Mouse (Mus musculus) heart, embryonic 15.5 days (tissue): Measurements from ENCODE around the gene AI597479. TPM values are rescaled to one million over a fixed set of nuclear protein-coding genes. Genes with fewer than 3 reads are reported as not detected.

Experiments
- ATAC-seq: fragments of 200-750 bp; cut with Nextera tagmentation; replicated peaks from 2 replicates; pipeline ENCODE4 v1.8.0; 2017; ENCODE audit warnings: low read depth, moderate TSS enrichment; ENCODE audit not compliant: insufficient number of reproducible peaks, insufficient read depth, low FRiP score
- H3K27ac ChIP-seq: fragments of 300-500 bp; sonication (generic); 2 replicates; pipeline ENCODE4 v1.5.1; 2015; ENCODE audit warnings: mild to moderate bottlenecking, inconsistent platforms
- H3K27me3 ChIP-seq: fragments of 300-500 bp; sonication (generic); 2 replicates; pipeline ENCODE4 v1.6.1; 2015; ENCODE audit warnings: inconsistent platforms
- H3K36me3 ChIP-seq: fragments of 300-500 bp; sonication (generic); 2 replicates; pipeline ENCODE4 v1.6.1; 2015; ENCODE audit warnings: mild to moderate bottlenecking, inconsistent platforms
- H3K4me1 ChIP-seq: fragments of 300-500 bp; sonication (generic); replicated peaks from 2 replicates; pipeline ENCODE4 v1.6.1; 2015; ENCODE audit warnings: inconsistent platforms
- H3K4me2 ChIP-seq: fragments of 300-500 bp; sonication (generic); 2 replicates; pipeline ENCODE4 v1.6.1; 2015; ENCODE audit warnings: inconsistent platforms, mild to moderate bottlenecking, moderate library complexity
- H3K4me3 ChIP-seq: fragments of 300-500 bp; sonication (generic); 2 replicates; pipeline ENCODE4 v1.5.1; 2015; ENCODE audit warnings: mild to moderate bottlenecking, inconsistent platforms
- H3K9ac ChIP-seq: fragments of 300-500 bp; sonication (generic); 2 replicates; pipeline ENCODE4 v1.6.1; 2015; ENCODE audit warnings: mild to moderate bottlenecking, inconsistent platforms
- H3K9me3 ChIP-seq: fragments of 300-500 bp; sonication (generic); replicated peaks from 2 replicates; pipeline ENCODE4 v1.6.1; 2016; ENCODE audit warnings: inconsistent platforms
- WGBS: fragments of 180-500 bp; shearing (Covaris S2); methylation state at CpG from one replicate; pipeline ENCODE4 v1.1.7; 2015; ENCODE audit warnings: mixed read lengths; 5-methylcytosine and 5-hydroxymethylcytosine counted together
- polyA plus RNA-seq: library from polyadenylated mRNA; unstranded; fragments of >200 nt; fragmentation: Nextera tagmentation; extraction: Ambion mirVana; gene quantifications from 2 replicates; pipeline ENCODE4 v1.2.1, GENCODE M21; 2015

Gene AI597479
- polyA plus RNA-seq, 1 experiment from 2014 or later = 20.0 TPM

DNA sequence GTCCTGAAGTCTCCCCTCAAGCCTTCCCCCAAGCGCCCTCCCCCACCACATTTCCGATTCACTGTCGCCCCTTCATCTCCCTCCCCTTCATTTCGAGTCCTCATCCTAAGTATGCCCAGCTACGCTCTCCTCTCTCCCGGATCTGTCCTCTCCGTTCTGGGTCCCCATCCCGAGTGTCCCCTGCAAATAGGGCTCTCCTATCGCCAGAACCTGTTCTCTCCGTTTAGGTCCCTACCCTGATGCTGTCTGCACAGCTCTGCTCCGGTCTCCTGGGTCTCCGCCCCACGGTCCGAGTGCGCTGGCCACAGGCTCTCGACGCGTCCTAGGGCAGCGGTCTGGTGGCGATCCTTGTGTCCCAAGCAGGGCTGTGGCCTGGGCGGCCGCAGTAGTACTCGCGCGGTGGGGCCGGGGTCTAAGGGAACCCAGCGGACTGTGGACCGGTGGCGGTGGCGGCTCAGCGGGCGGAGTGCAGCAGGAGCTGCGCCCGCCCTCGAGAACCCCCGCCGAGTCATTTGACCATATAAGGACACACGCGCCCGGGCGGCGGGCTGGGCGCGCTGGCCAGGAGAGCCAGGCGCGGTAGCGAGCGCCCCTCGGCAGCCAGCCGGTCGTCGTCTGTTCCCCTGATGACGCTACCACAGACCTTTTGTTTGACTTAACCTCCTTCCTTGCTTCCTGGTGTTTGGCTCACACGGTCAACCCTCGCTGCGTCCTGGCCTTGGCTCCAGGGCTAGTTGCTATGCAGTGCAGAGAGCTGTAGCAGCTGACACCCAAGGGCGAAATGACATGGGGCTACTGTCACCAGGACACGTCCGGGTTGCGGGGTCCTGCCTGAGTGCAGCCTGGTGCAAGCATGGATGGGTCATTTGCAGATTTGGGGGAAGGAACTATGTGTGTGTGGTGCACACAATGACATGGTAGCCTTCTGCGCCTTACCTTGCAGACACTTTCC is 65.2 kb downstream of the AI597479 start:
- H3K4me3 ChIP-seq = peak overlapping the region; percentile 66
- H3K27me3 ChIP-seq = no peaks in the 10 kb centered on the region
- peak; percentile 85 for ATAC-seq
- H3K27ac ChIP-seq = peak overlapping the region; percentile 92
- no peaks in the 10 kb centered on the region for H3K9me3 ChIP-seq
- WGBS = 4% methylated on average over 61 of the region's 61 CpGs
- H3K4me1 ChIP-seq = peaks cover 69% of the 10 kb centered on the region
- H3K9ac ChIP-seq = peak overlapping the region; percentile 69
- H3K36me3 ChIP-seq = peaks cover 9% of the 10 kb centered on the region; the same call in 1 of the 2 replicates
- H3K4me2 ChIP-seq = peak overlapping the region; percentile 85

- Histone ChIP-seq H3K9me3 (no peaks in the 10 kb centered on the region), H3K4me3 (no peak overlapping the region), H3K9ac (no peak overlapping the region), H3K27me3 (no peaks in the 10 kb centered on the region), H3K36me3 (peaks cover 9% of the 10 kb centered on the region; the same call in 1 of the 2 replicates), H3K4me2 (no peak overlapping the region), H3K4me1 (peaks cover 69% of the 10 kb centered on the region), H3K27ac (peak overlapping the region; percentile 92)
- no peak for ATAC-seq
- 87% methylated on average over 5 of the region's 5 CpGs for WGBS
These were observed 66.1 kb downstream of the AI597479 start for GRCm38 (mm10) chr1:43164582-43164981.

Other genes starting within 250 kb of the AI597479 start
- 59.6 and 62.0 TPM in 2 replicates for gene Mrps9, start 247.5 kb upstream of the AI597479 start, polyA plus RNA-seq
- 1.0 and 2.1 TPM in 2 replicates for gene Gpr45, start 145.8 kb upstream of the AI597479 start, polyA plus RNA-seq
- gene Tgfbrap1, start 73 bp upstream of the AI597479 start, polyA plus RNA-seq = 6.2 and 7.4 TPM in 2 replicates
- 298 and 363 TPM in 2 replicates for gene Fhl2, start 98.3 kb downstream of the AI597479 start, polyA plus RNA-seq